Mouse (Mus musculus) granulocyte monocyte progenitor cell, adult 5-6 weeks (primary cell): Measurements from ENCODE around the gene Nkd1. TPM values are rescaled to one million over a fixed set of nuclear protein-coding genes. Genes with fewer than 3 reads are reported as not detected.

Source experiments
- ATAC-seq: replicated peaks from 2 replicates; pipeline ENCODE4 v1.8.0; 2016; ENCODE audit warnings: mild to moderate bottlenecking, moderate TSS enrichment, inconsistent platforms; ENCODE audit not compliant: poor library complexity, severe bottlenecking
- total RNA-seq, 2 experiments: library from RNA; stranded (forward) in 1 of 2; stranded (reverse) in 1 of 2; fragments of 200-712, 200-1000 nt in 1 of 2; fragments of >200 nt in 1 of 2; fragmentation: Nextera tagmentation in 1 of 2; gene quantifications; 2 replicates each; pipeline ENCODE4 v1.2.3; 2014 to 2017

Nkd1 gene
- total RNA-seq, 2 experiments from 2014 or later: 0.10 to 0.73 TPM

DNA sequence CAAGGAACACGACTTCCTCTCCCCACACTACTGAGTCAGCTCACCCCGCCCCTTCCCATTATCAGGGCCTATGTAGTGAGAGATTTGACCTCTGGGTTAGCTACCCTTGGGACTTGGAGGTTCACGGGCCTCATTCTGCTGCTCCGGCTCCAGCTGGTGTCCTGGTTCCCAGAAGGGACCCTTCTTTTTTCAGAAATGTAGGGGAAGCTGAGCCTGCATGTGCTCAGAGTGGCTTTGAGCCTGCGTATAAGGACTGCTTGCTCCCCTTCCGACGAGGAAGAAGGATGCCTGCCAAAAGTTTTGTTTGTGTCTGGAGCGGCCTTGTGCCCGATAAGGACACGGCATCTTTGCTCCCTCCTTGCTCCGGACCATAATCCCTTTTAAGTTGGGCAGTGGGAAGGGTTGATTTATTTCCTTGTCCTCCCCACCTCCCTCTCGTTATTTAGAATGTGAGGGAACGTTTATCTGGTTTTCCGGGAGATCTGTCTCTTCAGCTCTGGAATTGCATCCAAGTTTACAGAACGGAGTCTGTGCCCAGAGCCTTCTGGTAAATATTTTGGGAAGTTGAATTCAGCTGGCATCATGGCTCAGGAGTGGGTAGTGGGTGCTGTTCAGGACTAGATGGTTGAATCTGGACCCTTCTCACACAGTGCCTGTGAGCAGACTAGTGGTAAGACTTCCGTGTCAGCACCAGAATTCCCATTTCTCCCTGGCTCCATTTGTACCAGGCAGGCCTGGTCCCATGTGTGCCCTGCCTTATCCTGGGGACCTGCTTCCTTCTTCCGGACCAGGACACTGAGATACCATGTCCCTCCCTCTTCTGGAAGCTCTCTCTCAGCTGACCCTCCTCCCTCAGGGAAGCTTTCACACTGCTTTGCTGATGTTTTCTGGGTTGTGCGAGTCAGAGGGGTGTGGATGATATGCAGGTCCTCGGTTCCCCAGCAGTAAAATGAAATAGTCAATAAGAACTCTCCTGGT lies 17.1 kb downstream of the Nkd1 start:
- ATAC-seq: no peak

GRCm38 (mm10) chr8:88538976-88539371 lies 17.8 kb downstream of the Nkd1 start:
- ATAC-seq: no peak

GRCm38 (mm10) chr8:88539963-88540362 lies 18.8 kb downstream of the Nkd1 start:
- 0 out of 2 replicates have a peak, but pooled peaks have one; percentile 31 for ATAC-seq

DNA sequence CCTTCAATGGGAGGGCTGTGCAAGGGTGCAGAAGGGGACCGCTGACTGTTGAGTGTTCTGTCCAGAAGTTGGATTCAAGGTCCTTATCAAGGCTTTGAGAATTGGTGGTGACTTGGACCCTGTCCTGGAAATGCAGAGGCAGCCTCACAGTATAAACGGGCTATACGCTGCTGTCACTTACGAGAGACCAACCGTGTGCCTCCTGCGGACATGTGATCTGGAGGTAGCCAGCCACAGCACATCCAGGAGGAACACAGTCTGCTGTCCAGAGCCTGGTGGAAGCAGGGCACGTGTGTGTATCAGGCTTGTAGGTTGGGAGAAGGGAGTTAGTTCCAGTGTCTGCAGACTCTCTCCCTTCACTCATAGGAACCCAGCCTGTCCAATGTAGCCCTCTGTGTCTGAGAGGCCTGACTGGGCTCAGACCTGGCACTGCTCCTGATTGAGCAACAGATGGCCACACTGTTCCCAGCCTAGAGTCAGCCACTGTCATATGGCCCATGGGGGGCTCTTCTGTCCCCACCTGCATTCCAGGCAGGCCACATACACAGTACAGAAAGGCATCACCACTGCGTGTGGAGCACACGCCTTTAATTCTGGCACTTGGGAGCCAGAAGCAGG lies 21.6 kb downstream of the Nkd1 start:
- ATAC-seq: no peak

- ATAC-seq: no peak
Measured at GRCm38 (mm10) chr8:88544677-88545076, 23.5 kb downstream of the Nkd1 start.

DNA sequence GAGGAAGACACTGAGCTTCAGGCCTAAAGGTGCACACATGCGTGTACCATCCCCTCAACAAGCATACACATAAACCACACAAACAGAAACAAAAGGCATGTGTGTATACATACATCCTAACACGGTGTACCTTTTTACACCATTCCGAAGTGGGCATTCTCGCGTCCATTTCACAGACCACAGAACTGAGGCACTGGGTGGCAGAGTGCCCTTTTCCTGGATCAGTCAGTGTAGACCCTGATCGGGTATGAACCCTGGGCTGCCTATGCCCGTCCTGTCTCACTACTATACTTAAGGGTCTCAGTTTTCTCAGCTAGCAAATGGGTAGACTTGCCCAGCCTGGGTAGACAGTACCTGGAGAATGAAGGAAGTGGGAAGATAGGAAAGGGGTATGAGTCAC lies 24.3 kb downstream of the Nkd1 start:
- ATAC-seq: no peak

GRCm38 (mm10) chr8:88546032-88546732 lies 25.0 kb downstream of the Nkd1 start:
- ATAC-seq: no peak

DNA sequence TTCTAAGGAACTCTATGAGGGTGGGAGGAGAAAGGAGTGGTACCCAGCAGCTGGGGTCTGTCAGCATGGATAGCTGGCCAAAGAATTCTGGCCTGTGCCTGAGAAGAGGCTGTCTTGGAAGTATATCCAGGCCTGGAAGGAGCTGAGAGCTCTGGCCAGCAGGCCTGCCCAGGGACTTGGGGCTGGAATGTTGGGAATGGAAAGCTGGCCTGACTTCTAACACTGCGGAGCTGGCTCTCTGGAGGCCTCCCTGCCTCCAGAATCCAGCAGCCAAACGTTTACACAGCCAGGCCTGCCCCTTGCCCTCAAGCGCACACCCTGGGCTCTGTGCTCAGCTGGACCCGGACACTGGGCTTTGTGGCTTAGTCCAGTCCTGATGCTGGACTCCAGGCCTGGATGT lies 34.5 kb downstream of the Nkd1 start:
- no peak for ATAC-seq

DNA sequence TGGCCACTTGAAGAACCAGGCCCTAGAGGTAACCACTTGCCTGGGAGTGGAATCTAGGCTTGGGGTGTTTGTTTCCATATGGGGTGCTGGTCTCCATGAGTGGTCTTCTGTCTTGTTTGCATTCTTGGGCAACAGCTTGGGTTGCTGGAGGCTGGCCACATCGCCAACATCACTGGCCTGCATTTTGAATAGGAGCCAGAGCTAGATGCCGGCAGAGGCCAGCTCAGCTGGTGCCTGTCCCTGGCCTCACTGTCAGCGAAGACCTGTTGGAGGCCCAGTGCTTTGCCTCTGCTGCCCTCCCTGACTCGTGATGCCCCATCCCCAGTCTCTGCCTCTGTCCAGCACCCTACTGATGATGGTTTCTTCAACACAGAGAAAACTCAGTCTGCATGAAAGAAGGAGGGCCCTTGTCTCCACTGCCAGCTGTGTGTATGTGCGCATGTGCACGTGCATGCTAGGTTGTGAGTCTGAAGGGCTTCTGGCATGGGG lies 38.9 kb downstream of the Nkd1 start:
- no peak for ATAC-seq

- no peak for ATAC-seq
Measured at GRCm38 (mm10) chr8:88561402-88561801, 40.2 kb downstream of the Nkd1 start.

DNA sequence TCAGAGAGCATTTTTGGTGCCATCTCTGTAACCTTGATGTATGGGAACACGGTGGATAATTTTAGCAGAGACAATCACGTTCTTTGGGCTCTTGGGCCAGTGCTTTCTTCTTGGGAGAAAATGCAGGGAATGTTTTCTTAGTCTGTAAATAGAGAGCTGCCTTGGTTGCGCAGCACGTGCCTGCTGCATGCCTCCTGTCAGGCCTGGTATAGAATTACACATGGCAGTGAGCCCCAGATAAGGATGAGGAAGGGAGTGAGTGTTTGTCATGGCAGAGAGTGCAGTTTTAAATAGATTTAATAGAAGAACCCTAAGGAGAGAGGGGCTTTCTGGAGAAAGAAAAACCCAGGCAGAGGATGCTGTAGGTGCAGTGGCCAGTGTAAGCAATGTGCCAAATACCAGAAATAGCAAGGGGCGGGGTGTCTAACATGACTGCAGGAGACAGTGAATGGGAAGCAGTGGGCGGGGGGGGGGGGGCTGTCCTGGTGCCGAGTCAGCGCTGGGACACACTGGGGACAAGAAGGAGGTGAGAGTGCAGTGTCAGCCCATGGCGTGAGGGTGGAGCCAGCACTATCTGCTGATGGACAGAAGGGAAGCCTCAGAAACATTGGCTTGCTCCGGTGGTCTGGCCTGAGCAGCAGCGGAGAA lies 43.2 kb downstream of the Nkd1 start:
- no peak for ATAC-seq

- ATAC-seq: no peak
Measured at GRCm38 (mm10) chr8:88566119-88566518, 45.0 kb downstream of the Nkd1 start.

DNA sequence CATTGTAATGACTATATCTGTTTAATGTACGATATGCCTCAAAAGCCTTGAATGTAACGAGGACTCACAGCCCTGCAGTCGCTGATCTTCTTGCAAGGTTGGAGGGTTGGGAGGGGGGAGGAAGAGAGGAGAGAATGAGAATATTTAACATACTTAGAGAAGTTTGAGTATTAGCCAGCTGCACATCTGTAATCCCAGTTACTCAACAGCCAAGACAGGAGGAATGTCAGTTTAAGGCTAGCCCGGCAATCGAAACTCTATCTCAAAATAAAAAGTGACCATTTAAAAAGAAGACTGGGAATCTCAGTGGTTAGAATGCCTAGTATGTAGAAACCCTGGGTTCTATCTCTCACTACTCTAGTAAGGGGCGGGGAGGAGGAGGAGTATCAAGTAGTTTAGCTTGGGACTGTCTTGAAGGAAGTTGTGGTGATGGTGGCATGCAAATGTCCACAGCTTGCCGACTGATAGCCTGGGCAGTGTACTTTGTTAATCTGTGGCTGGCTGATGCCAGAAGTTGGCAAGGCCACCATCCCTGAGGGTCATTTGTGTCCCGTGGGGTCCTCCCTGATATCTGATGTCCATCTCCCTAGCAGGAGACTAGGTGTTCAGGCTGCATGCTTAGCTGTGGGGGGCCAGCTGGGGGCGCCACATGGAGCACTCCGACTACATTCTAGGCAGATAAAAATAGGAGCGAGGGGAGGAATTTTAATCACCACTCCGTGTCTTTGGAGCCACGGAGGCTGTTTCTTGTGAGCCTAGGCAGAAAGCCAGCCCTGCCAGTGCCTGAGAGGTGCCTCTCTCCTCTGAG lies 46.4 kb downstream of the Nkd1 start:
- peak; percentile 46 for ATAC-seq

DNA sequence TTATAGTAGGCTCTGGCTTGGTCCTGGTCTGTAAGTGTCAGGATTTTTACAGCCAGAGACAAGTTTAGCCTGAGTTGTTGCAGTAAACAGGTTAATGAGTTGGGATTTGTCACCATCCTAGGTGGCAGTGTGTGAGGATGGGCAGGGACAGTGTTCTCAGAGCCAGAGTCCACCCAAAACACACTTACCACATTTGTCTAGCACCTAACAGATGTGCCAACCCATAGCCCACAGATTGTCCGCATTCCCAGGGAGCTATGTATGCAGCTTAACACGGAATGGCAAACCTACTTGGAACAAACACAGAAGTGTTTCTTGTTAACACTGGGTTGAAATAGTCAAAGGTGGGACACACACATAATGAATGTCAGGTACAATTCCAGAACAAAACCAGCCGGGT lies 47.1 kb downstream of the Nkd1 start:
- no peak for ATAC-seq

- no peak for ATAC-seq
Measured at GRCm38 (mm10) chr8:88569366-88569765, 48.2 kb downstream of the Nkd1 start.

DNA sequence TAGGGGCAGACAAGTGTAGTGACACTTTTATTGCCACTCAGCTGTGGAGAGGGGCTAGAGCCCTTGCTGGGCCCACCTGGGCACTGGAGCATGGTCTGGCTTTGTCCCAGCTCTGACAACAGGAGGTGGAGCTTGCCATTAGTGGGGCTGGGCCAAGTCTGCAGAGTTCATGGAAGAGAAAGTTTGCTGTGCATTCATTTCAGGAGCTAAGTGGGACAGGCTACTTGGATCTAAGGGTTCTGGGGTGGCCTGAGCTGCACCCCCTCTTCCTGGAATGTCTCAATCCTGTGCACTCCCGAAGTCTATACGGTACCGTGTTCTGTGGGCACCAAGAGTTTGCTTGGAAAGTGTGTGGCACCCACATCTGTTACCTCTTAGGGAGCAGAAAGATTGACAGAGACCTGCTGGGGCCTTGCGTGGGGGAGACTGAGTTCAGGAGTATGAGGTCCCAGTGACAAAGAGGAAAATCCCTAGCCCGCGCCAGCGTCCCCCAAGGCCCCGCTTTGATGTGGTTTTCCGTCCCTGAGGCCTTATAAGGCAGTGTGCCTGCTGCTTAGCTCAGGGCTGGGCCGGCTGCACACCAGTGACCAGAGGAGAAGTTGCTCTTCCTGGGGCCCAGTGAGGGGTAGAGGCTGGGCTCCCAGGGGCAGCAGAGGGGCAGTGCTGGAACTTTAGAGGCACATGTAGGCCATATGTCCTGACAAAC lies 49.3 kb downstream of the Nkd1 start:
- peak; percentile 60 for ATAC-seq

DNA sequence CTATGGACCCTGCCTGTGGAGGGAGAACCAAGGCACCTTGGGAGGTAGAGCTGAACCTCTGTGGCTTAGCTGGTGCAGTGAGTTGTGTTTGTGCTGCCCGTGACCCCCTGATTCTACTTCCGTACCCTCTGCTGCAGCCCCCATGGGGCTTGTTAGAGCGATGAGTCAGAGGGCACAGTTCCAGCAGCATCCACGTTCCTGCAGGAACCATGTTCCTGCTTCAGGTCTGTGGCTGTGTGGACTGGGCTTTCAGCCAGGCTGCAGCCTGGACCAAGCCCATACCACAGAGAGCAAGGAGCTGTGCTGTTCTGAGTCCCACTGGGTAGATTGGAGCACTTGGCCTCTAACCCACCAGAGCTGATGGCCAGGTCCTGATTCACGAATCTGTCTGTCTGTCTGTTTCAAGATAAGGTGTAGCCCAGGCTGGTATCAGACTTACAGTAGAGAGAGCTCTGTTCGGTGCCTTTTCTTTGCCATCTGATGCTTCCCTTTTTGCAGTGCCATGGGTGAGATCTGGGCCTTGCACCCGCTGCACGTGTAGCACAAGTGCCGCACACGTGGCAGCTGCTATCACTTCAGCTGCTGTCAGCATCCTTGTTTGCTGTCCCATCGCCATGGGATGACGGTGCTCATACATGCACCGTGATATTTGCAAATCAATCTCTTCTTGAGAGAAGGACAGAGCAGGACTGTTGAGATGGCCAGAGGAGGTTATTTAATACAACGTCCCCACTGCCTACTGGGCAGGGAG lies 50.5 kb downstream of the Nkd1 start:
- peak; percentile 10; the same call in 1 of the 2 replicates for ATAC-seq
